Mouse (Mus musculus) bone marrow, adult 2 months (tissue): ENCODE results near the gene Pkp4.

Source experiments
- CTCF ChIP-seq: fragments of 200-500 bp; IDR thresholded peaks from 2 replicates; pipeline ENCODE4 v1.5.1; 2011; ENCODE audit warnings: low read length, control low read depth; ENCODE audit not compliant: control insufficient read depth, insufficient read depth
- POLR2A ChIP-seq: fragments of 200-500 bp; IDR thresholded peaks from 2 replicates; pipeline ENCODE4 v1.6.1; 2011; ENCODE audit warnings: low read depth, mild to moderate bottlenecking, control low read depth, low read length, borderline replicate concordance; ENCODE audit not compliant: control insufficient read depth

GRCm38 (mm10) chr2:59404022-59404421, 243.4 kb downstream of the Pkp4 start:
- TF ChIP-seq CTCF (no peak), POLR2A (no peak)
